Mouse (Mus musculus) intestine, embryonic 16.5 days (tissue): ENCODE measurements around the gene Vmn1r42. TPM values are rescaled to one million over a fixed set of nuclear protein-coding genes. Genes with fewer than 3 reads are reported as not detected.
"Not testable (repeated sequence)": the region's sequence is repeated elsewhere in the genome, so short reads cannot be mapped to it uniquely, and the experiment has no call there.

Experiments used
- ATAC-seq: fragments of 200-750 bp; cut with Nextera tagmentation; 2 replicates; pipeline ENCODE4 v1.8.0; 2017; ENCODE audit warnings: moderate TSS enrichment, moderate library complexity
- H3K27ac ChIP-seq: fragments of 300-500 bp; sonication (generic); 2 replicates; pipeline ENCODE4 v1.5.1; 2014; ENCODE audit warnings: mild to moderate bottlenecking, low read length
- H3K27me3 ChIP-seq: fragments of 300-500 bp; sonication (generic); replicated peaks from 2 replicates; pipeline ENCODE4 v1.6.1; 2014; ENCODE audit warnings: low read length, control low read depth, mixed read lengths; ENCODE audit not compliant: control insufficient read depth, insufficient read depth
- H3K36me3 ChIP-seq: fragments of 300-500 bp; sonication (generic); 2 replicates; pipeline ENCODE4 v1.6.1; 2014; ENCODE audit warnings: low read length, control low read depth; ENCODE audit not compliant: control insufficient read depth, insufficient read depth
- H3K4me1 ChIP-seq: fragments of 300-500 bp; sonication (generic); 2 replicates; pipeline ENCODE4 v1.6.1; 2014; ENCODE audit warnings: low read length, control low read depth, mixed read lengths; ENCODE audit not compliant: control insufficient read depth, insufficient read depth
- H3K4me2 ChIP-seq: fragments of 300-500 bp; sonication (generic); 2 replicates; pipeline ENCODE4 v1.6.1; 2014; ENCODE audit warnings: low read depth, low read length, control low read depth
- H3K4me3 ChIP-seq: fragments of 300-500 bp; sonication (generic); 2 replicates; pipeline ENCODE4 v1.5.1; 2014; ENCODE audit warnings: mild to moderate bottlenecking, low read length
- H3K9ac ChIP-seq: fragments of 300-500 bp; sonication (generic); 2 replicates; pipeline ENCODE4 v1.6.1; 2014; ENCODE audit warnings: low read depth, low read length
- H3K9me3 ChIP-seq: fragments of 300-500 bp; sonication (generic); 2 replicates; pipeline ENCODE4 v1.6.1; 2016; ENCODE audit warnings: low read length, control low read depth; ENCODE audit not compliant: control insufficient read depth
- WGBS: fragments of 180-500 bp; shearing (Covaris S2); extraction: QIAGEN DNeasy Blood & Tissue Kit; methylation state at CpG from one replicate; pipeline ENCODE4 v1.1.7; 2014; 5-methylcytosine and 5-hydroxymethylcytosine counted together
- polyA plus RNA-seq: library from polyadenylated mRNA; unstranded; fragments of >200 nt; fragmentation: Nextera tagmentation; extraction: Ambion mirVana; gene quantifications from 2 replicates; pipeline ENCODE4 v1.2.1, GENCODE M21; 2015

Vmn1r42 gene
- not detected in 2 replicates for polyA plus RNA-seq

GRCm38 (mm10) chr6:89876313-89876712 is at the start of gene Vmn1r42, which contains the start of gene Vmn1r43:
Gene Vmn1r42 (minus strand): TSS chr6:89876413.
Gene Vmn1r43 (minus strand): TSS chr6:89876413.
- WGBS = 84% methylated on average over 3 of the region's 3 CpGs
- H3K9me3 ChIP-seq, H3K4me3 ChIP-seq, ATAC-seq, H3K27ac ChIP-seq, H3K9ac ChIP-seq, H3K36me3 ChIP-seq, H3K4me2 ChIP-seq, H3K4me1 ChIP-seq, H3K27me3 ChIP-seq: not testable (repeated sequence)

GRCm38 (mm10) chr6:89883812-89884211 is 7.6 kb upstream of the Vmn1r42 start:
- WGBS = 53% methylated on average over 2 of the region's 2 CpGs
- H3K27me3 ChIP-seq = no peaks in the 10 kb centered on the region
- H3K36me3 ChIP-seq = no peaks in the 10 kb centered on the region
- no peaks in the 10 kb centered on the region for H3K4me1 ChIP-seq
- no peak for ATAC-seq
- H3K4me3 ChIP-seq = no peak overlapping the region
- H3K9ac ChIP-seq = no peak overlapping the region
- no peak overlapping the region for H3K4me2 ChIP-seq
- no peaks in the 10 kb centered on the region for H3K9me3 ChIP-seq
- no peak overlapping the region for H3K27ac ChIP-seq

- Histone ChIP-seq H3K36me3 (no peaks in the 10 kb centered on the region), H3K4me1 (no peaks in the 10 kb centered on the region), H3K27ac (no peak within 1 kb of the TSS), H3K9me3 (no peaks in the 10 kb centered on the region), H3K4me3 (no peak within 1 kb of the TSS), H3K9ac (no peak within 1 kb of the TSS), H3K27me3 (no peaks in the 10 kb centered on the region), H3K4me2 (no peak within 1 kb of the TSS)
- ATAC-seq = no peak
- WGBS = 81% methylated on average over 1 of the region's 1 CpGs
Measured at GRCm38 (mm10) chr6:89883360-89883759, 7.1 kb upstream of the Vmn1r42 start, which contains the start of gene Vmn1r44. Gene Vmn1r44 (plus strand): TSS chr6:89883660.

GRCm38 (mm10) chr6:89880867-89881266 is 4.7 kb upstream of the Vmn1r42 start:
- H3K9ac ChIP-seq = no peak overlapping the region
- H3K36me3 ChIP-seq = no peaks in the 10 kb centered on the region
- no peak overlapping the region for H3K27ac ChIP-seq
- H3K4me1 ChIP-seq = no peaks in the 10 kb centered on the region
- no peak overlapping the region for H3K4me2 ChIP-seq
- no peaks in the 10 kb centered on the region for H3K9me3 ChIP-seq
- no peak overlapping the region for H3K4me3 ChIP-seq
- no peak for ATAC-seq
- no peaks in the 10 kb centered on the region for H3K27me3 ChIP-seq

- Histone ChIP-seq H3K4me2 (no peak overlapping the region), H3K4me3 (no peak overlapping the region), H3K27ac (no peak overlapping the region), H3K27me3 (no peaks in the 10 kb centered on the region), H3K9me3 (no peaks in the 10 kb centered on the region), H3K4me1 (no peaks in the 10 kb centered on the region), H3K9ac (no peak overlapping the region), H3K36me3 (no peaks in the 10 kb centered on the region)
- ATAC-seq = no peak
- 83% methylated on average over 2 of the region's 2 CpGs for WGBS
Measured at GRCm38 (mm10) chr6:89876963-89877362, 750 bp upstream of the Vmn1r42 start.

- no peaks in the 10 kb centered on the region for H3K36me3 ChIP-seq
- no peaks in the 10 kb centered on the region for H3K27me3 ChIP-seq
- H3K4me1 ChIP-seq = no peaks in the 10 kb centered on the region
- H3K9ac ChIP-seq = no peak overlapping the region
- H3K4me2 ChIP-seq = no peak overlapping the region
- whole genome bisulfite sequencing = 94% methylated on average over 2 of the region's 2 CpGs
- H3K27ac ChIP-seq = no peak overlapping the region
- no peaks in the 10 kb centered on the region for H3K9me3 ChIP-seq
- no peak for ATAC-seq
- H3K4me3 ChIP-seq = no peak overlapping the region
Measured at GRCm38 (mm10) chr6:89867976-89868375, 8.2 kb downstream of the Vmn1r42 start.

GRCm38 (mm10) chr6:89867276-89867675 is 8.9 kb downstream of the Vmn1r42 start:
- WGBS = 91% methylated on average over 2 of the region's 2 CpGs
- no peaks in the 10 kb centered on the region for H3K4me1 ChIP-seq
- no peaks in the 10 kb centered on the region for H3K36me3 ChIP-seq
- no peak overlapping the region for H3K4me3 ChIP-seq
- no peak overlapping the region for H3K4me2 ChIP-seq
- no peaks in the 10 kb centered on the region for H3K27me3 ChIP-seq
- no peak overlapping the region for H3K27ac ChIP-seq
- no peak for ATAC-seq
- H3K9me3 ChIP-seq = 0 out of 2 replicates have a peak, but pooled peaks cover under 1% of the 10 kb centered on the region
- no peak overlapping the region for H3K9ac ChIP-seq

GRCm38 (mm10) chr6:89863792-89864191 is 12.4 kb downstream of the Vmn1r42 start:
- Histone ChIP-seq H3K4me2 (no peak overlapping the region), H3K4me3 (no peak overlapping the region), H3K9me3 (0 out of 2 replicates have a peak, but pooled peaks cover 3% of the 10 kb centered on the region), H3K36me3 (no peaks in the 10 kb centered on the region), H3K27me3 (no peaks in the 10 kb centered on the region), H3K27ac (no peak overlapping the region), H3K4me1 (no peaks in the 10 kb centered on the region), H3K9ac (no peak overlapping the region)
- no peak for ATAC-seq
- WGBS = 71% methylated on average over 4 of the region's 4 CpGs

- no peak overlapping the region for H3K9ac ChIP-seq
- H3K27me3 ChIP-seq = no peaks in the 10 kb centered on the region
- H3K4me3 ChIP-seq = no peak overlapping the region
- no peak overlapping the region for H3K27ac ChIP-seq
- H3K36me3 ChIP-seq = no peaks in the 10 kb centered on the region
- 0 out of 2 replicates have a peak, but pooled peaks cover 3% of the 10 kb centered on the region for H3K9me3 ChIP-seq
- no peak overlapping the region for H3K4me2 ChIP-seq
- no peak for ATAC-seq
- 84% methylated on average over 2 of the region's 2 CpGs for WGBS
- no peaks in the 10 kb centered on the region for H3K4me1 ChIP-seq
Measured at GRCm38 (mm10) chr6:89859839-89860238, 16.4 kb downstream of the Vmn1r42 start.

- Histone ChIP-seq H3K36me3 (no peaks in the 10 kb centered on the region), H3K27ac (no peak overlapping the region), H3K9ac (no peak overlapping the region), H3K4me2 (no peak overlapping the region), H3K4me1 (no peaks in the 10 kb centered on the region), H3K4me3 (no peak overlapping the region), H3K9me3 (0 out of 2 replicates have a peak, but pooled peaks cover 3% of the 10 kb centered on the region), H3K27me3 (no peaks in the 10 kb centered on the region)
- no peak for ATAC-seq
- 82% methylated on average over 3 of the region's 3 CpGs for WGBS
Measured at GRCm38 (mm10) chr6:89857552-89857951, 18.7 kb downstream of the Vmn1r42 start.
